Mouse (Mus musculus) myocyte (in vitro differentiated cells): ENCODE measurements around the gene Arl14ep. TPM values are rescaled to one million over a fixed set of nuclear protein-coding genes. Genes with fewer than 3 reads are reported as not detected.

Experiments used
- H3K27me3 ChIP-seq: one replicate; pipeline ENCODE4 v1.6.1; 2011; ENCODE audit not compliant: control insufficient read depth, insufficient read depth, insufficient read length
- H3K36me3 ChIP-seq: one replicate; pipeline ENCODE4 v1.6.1; 2011; ENCODE audit not compliant: control insufficient read depth, insufficient read depth
- H3K4me2 ChIP-seq: one replicate; pipeline ENCODE4 v1.6.1; 2011; ENCODE audit warnings: low read depth, control low read depth
- H3K4me3 ChIP-seq: one replicate; pipeline ENCODE4 v1.5.1; 2011; ENCODE audit warnings: mild to moderate bottlenecking, control low read depth, moderate library complexity
- H3K79me2 ChIP-seq: one replicate; pipeline ENCODE4 v1.6.1; 2011; ENCODE audit not compliant: control insufficient read depth, insufficient read depth
- H3ac ChIP-seq: one replicate; pipeline ENCODE4 v1.6.1; 2011; ENCODE audit not compliant: control insufficient read depth, insufficient read length
- CEBPB ChIP-seq: IDR thresholded peaks from 2 replicates; pipeline ENCODE4 v1.6.1; 2011; ENCODE audit warnings: mild to moderate bottlenecking, moderate library complexity; ENCODE audit not compliant: poor library complexity, insufficient read depth, severe bottlenecking
- E2F4 ChIP-seq: IDR thresholded peaks from one replicate; pipeline ENCODE4 v1.6.1; 2011; ENCODE audit warnings: mild to moderate bottlenecking, control low read depth, moderate library complexity; ENCODE audit not compliant: insufficient read depth
- MAX ChIP-seq: IDR thresholded peaks from one replicate; pipeline ENCODE4 v1.6.1; 2011; ENCODE audit warnings: low read depth, mild to moderate bottlenecking, control low read depth
- MYOD1 ChIP-seq, 3 experiments: IDR thresholded peaks; one replicate each; pipeline ENCODE4 v1.6.1; 2011; ENCODE audit warnings: control low read depth in 2 of 3, low read depth in 2 of 3, mild to moderate bottlenecking in 2 of 3, moderate library complexity in 1 of 3; ENCODE audit not compliant: insufficient read length in 2 of 3, control insufficient read depth in 1 of 3
- MYOG ChIP-seq, 3 experiments: IDR thresholded peaks; one replicate each; pipeline ENCODE4 v1.6.1; 2011; ENCODE audit warnings: control low read depth in 2 of 3, low read depth in 2 of 3, mild to moderate bottlenecking in 2 of 3; ENCODE audit not compliant: insufficient read length in 2 of 3, control insufficient read depth in 1 of 3, insufficient read depth in 1 of 3
- POLR2A ChIP-seq: IDR thresholded peaks from one replicate; pipeline ENCODE4 v1.6.1; 2011; ENCODE audit warnings: low read depth, mild to moderate bottlenecking, control low read depth, moderate library complexity; ENCODE audit not compliant: insufficient read length
- POLR2AphosphoS2 ChIP-seq: IDR thresholded peaks from one replicate; pipeline ENCODE4 v1.6.1; 2011; ENCODE audit warnings: low read depth, control low read depth; ENCODE audit not compliant: insufficient read length
- REST ChIP-seq: IDR thresholded peaks from one replicate; pipeline ENCODE4 v1.6.1; 2011; ENCODE audit warnings: mild to moderate bottlenecking, control low read depth, moderate library complexity; ENCODE audit not compliant: insufficient read depth, insufficient read length
- SRF ChIP-seq: IDR thresholded peaks from one replicate; pipeline ENCODE4 v1.6.1; 2011; ENCODE audit warnings: low read depth; ENCODE audit not compliant: control insufficient read depth, insufficient read length
- TCF12 ChIP-seq: IDR thresholded peaks from one replicate; pipeline ENCODE4 v1.6.1; 2011; ENCODE audit warnings: mild to moderate bottlenecking, control low read depth; ENCODE audit not compliant: poor library complexity, insufficient read depth, severe bottlenecking
- TCF3 ChIP-seq: IDR thresholded peaks from one replicate; pipeline ENCODE4 v1.6.1; 2011; ENCODE audit warnings: low read depth, control low read depth; ENCODE audit not compliant: insufficient read length
- USF1 ChIP-seq: IDR thresholded peaks from one replicate; pipeline ENCODE4 v1.6.1; 2011; ENCODE audit warnings: low read depth, mild to moderate bottlenecking, control low read depth, moderate library complexity
- polyA plus RNA-seq: library from polyadenylated mRNA; unstranded; fragments of >200 nt; fragmentation: generic; extraction: Trizol; gene quantifications from one replicate; pipeline ENCODE4 v1.2.1, GENCODE M21; 2012; ENCODE audit warnings: missing spikeins

Arl14ep gene
- polyA plus RNA-seq, 1 experiment, result 25.7 TPM

GRCm38 (mm10) chr2:106959380-106959779 lies 14.8 kb downstream of the Arl14ep start:
- TF ChIP-seq TCF3, result no peak
- peak; percentile 77 for TF ChIP-seq POLR2AphosphoS2
- no peak for TF ChIP-seq MYOG (IDR thresholded peaks at IDR 0.05; ENCODE audit: control insufficient read depth in 1 of 3, insufficient read depth in 1 of 3, insufficient read length in 2 of 3, low read depth in 2 of 3)
- no peak overlapping the region for H3K4me2 ChIP-seq
- H3ac ChIP-seq, result no peak overlapping the region
- H3K36me3 ChIP-seq, result peaks cover 13% of the 10 kb centered on the region
- H3K4me3 ChIP-seq, result no peak overlapping the region
- H3K27me3 ChIP-seq, result no peaks in the 10 kb centered on the region
- no peaks in the 10 kb centered on the region for H3K79me2 ChIP-seq

- Histone ChIP-seq H3ac (no peak overlapping the region), H3K79me2 (no peaks in the 10 kb centered on the region), H3K27me3 (no peaks in the 10 kb centered on the region), H3K4me3 (no peak overlapping the region), H3K36me3 (peaks cover 11% of the 10 kb centered on the region), H3K4me2 (no peak overlapping the region)
- TF ChIP-seq REST (no peak), POLR2AphosphoS2 (no peak)
These were observed 15.3 kb downstream of the Arl14ep start for GRCm38 (mm10) chr2:106958916-106959315.

GRCm38 (mm10) chr2:106956146-106956545 lies 18.1 kb downstream of the Arl14ep start:
- TF ChIP-seq POLR2AphosphoS2 (no peak), SRF (no peak), MYOG (IDR thresholded peaks at IDR 0.05; ENCODE audit: control insufficient read depth in 1 of 3, insufficient read depth in 1 of 3, insufficient read length in 2 of 3, low read depth in 2 of 3) (no peak), USF1 (no peak), POLR2A (no peak), TCF12 (no peak), CEBPB (no peak), MAX (no peak), E2F4 (no peak), MYOD1 (IDR thresholded peaks at IDR 0.05; ENCODE audit: control insufficient read depth in 1 of 3, insufficient read length in 2 of 3, low read depth in 2 of 3) (no peak), REST (no peak), TCF3 (no peak)
- Histone ChIP-seq H3K36me3 (peaks cover 5% of the 10 kb centered on the region), H3K79me2 (no peaks in the 10 kb centered on the region), H3ac (no peak overlapping the region), H3K27me3 (no peaks in the 10 kb centered on the region), H3K4me3 (no peak overlapping the region), H3K4me2 (peak overlapping the region; percentile 27)

GRCm38 (mm10) chr2:106955621-106956020 lies 18.6 kb downstream of the Arl14ep start:
- TF ChIP-seq CEBPB (no peak), SRF (no peak), TCF3 (no peak), E2F4 (no peak), USF1 (no peak), MYOG (IDR thresholded peaks at IDR 0.05; ENCODE audit: control insufficient read depth in 1 of 3, insufficient read depth in 1 of 3, insufficient read length in 2 of 3, low read depth in 2 of 3) (no peak), POLR2AphosphoS2 (no peak), MYOD1 (IDR thresholded peaks at IDR 0.05; ENCODE audit: control insufficient read depth in 1 of 3, insufficient read length in 2 of 3, low read depth in 2 of 3) (no peak), REST (no peak), TCF12 (no peak)
- Histone ChIP-seq H3K4me2 (peak overlapping the region; percentile 27), H3ac (no peak overlapping the region), H3K4me3 (no peak overlapping the region), H3K79me2 (no peaks in the 10 kb centered on the region), H3K36me3 (peaks cover 2% of the 10 kb centered on the region), H3K27me3 (no peaks in the 10 kb centered on the region)

GRCm38 (mm10) chr2:106954975-106955374 lies 19.2 kb downstream of the Arl14ep start:
- no peaks in the 10 kb centered on the region for H3K27me3 ChIP-seq
- H3K36me3 ChIP-seq, result no peaks in the 10 kb centered on the region
- H3ac ChIP-seq, result no peak overlapping the region
- H3K79me2 ChIP-seq, result no peaks in the 10 kb centered on the region
- TF ChIP-seq POLR2AphosphoS2, result no peak
- TF ChIP-seq REST, result no peak
- no peak for TF ChIP-seq SRF
- no peak for TF ChIP-seq USF1
- no peak for TF ChIP-seq MYOD1 (IDR thresholded peaks at IDR 0.05; ENCODE audit: control insufficient read depth in 1 of 3, insufficient read length in 2 of 3, low read depth in 2 of 3)
- no peak for TF ChIP-seq MAX
- no peak for TF ChIP-seq MYOG (IDR thresholded peaks at IDR 0.05; ENCODE audit: control insufficient read depth in 1 of 3, insufficient read depth in 1 of 3, insufficient read length in 2 of 3, low read depth in 2 of 3)
- no peak for TF ChIP-seq TCF3
- no peak for TF ChIP-seq TCF12
- no peak for TF ChIP-seq POLR2A
- no peak for TF ChIP-seq E2F4
- no peak for TF ChIP-seq CEBPB
- H3K4me2 ChIP-seq, result no peak overlapping the region
- H3K4me3 ChIP-seq, result no peak overlapping the region
